Mouse (Mus musculus): Measurements from ENCODE around the gene Vmn2r72. TPM values are rescaled to one million over a fixed set of nuclear protein-coding genes. Genes with fewer than 3 reads are reported as not detected.

Gene Vmn2r72
- polyA plus RNA-seq (2015; fragmentation: Nextera tagmentation; extraction: Ambion mirVana): not detected in 2 replicates

- ATAC-seq (ENCODE audit: insufficient number of reproducible peaks, low FRiP score, low TSS enrichment, low read depth): no peak
- H3K27me3 ChIP-seq: no peaks in the 10 kb centered on the region
- 78% methylated on average over 1 of the region's 1 CpGs for WGBS
- no peak within 1 kb of the TSS for H3K4me3 ChIP-seq
- no peaks in the 10 kb centered on the region for H3K36me3 ChIP-seq
- no peaks in the 10 kb centered on the region for H3K4me1 ChIP-seq
- no peak within 1 kb of the TSS for H3K4me2 ChIP-seq
- H3K9me3 ChIP-seq: no peaks in the 10 kb centered on the region; the same call in 1 of the 2 replicates
- H3K9ac ChIP-seq: no peak within 1 kb of the TSS
- no peak within 1 kb of the TSS for H3K27ac ChIP-seq
These were observed at the start of gene Vmn2r72 for GRCm38 (mm10) chr7:85754997-85755396. Gene Vmn2r72 (minus strand): TSS chr7:85755097.

Other genes with a start within 250 kb of the Vmn2r72 start
- gene Vmn2r71, start 192.0 kb downstream of the Vmn2r72 start, polyA plus RNA-seq (2015; fragmentation: Nextera tagmentation; extraction: Ambion mirVana): not detected in 2 replicates
- gene Vmn2r70, start 185.9 kb downstream of the Vmn2r72 start, polyA plus RNA-seq (2015; fragmentation: Nextera tagmentation; extraction: Ambion mirVana): not detected in 2 replicates
- not detected in 2 replicates for gene Vmn2r73, start 121.2 kb upstream of the Vmn2r72 start, polyA plus RNA-seq (2015; fragmentation: Nextera tagmentation; extraction: Ambion mirVana)
- not detected in 2 replicates for gene Vmn2r74, start 206.5 kb upstream of the Vmn2r72 start, polyA plus RNA-seq (2015; fragmentation: Nextera tagmentation; extraction: Ambion mirVana)